Mouse (Mus musculus): ENCODE results near the gene Tmem168.

Tmem168 gene

DNA sequence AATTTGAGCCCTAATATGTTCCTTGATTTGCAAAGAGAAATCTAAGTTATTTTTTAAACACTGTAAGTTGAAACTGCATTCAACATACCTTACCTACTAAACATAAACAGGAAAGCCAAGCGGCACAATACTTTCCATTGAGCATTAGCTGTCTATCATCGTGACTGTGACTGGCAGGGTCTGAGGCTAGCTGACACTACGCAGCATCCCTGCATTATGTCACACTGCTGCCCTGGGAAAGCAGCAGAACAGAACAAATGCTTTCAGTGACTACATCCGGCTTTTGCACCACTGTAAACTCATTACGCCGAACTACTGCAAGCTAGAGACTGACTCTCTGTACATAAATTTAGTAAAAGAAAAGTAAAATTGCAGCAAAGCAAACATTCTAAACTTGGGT, 23.1 kb downstream of the Tmem168 start:
- no peak for DNase-seq

DNA sequence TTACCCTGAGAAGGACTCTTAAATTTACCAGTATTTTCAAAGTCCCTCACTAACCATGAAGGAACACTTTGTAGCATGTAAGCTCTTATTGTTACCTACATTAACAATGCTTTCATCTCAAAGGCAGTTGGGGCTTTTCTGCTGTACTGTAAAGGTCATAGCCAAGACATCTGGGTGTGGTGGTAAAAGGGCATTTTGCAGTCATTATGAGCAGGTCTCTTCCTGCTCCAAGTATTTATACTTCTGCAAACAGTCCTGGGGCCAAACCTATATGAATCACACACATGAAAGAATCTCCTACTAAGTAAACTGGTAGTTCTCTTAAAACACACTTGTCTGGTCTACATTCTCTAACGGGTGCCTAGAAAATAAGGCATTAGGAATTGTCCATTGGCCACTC, 25.8 kb downstream of the Tmem168 start:
- no peak for DNase-seq

DNA sequence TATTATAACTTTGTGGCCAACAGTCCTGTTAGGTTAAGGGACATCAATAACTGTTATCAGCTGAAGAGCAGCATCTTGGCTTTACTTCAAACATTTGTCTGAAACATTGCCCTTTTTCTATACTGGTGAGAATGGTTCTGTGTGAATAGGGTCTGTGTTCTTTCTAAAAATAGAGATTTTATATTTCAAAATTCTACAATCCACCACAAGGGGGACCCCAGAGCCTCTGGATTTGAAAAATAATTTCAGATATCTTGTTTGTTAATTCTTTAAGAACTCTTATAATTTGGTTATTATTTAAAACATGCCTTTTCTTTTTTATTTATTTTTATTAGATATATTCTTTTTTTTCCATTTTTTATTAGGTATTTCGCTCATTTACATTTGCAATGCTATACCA, 42.2 kb downstream of the Tmem168 start:
- no peak for DNase-seq

DNA sequence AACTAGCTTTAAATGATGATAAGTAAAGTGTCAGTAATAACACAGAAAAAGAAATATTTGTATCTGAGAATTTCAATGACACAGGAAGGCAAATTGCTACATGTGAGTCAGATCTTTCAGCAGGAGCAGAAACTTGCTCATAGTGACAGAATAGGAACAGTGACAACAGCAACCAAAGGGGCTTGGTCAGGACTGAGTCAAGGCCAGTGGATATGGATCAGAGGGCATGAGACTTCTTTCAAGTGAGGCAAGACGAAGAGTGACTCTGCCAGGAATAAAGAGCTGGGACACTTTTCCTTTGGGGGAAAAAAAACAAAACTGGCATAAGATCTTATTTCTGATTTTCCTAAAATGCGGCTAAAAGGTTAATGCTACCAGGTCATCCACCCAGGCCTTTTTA, 52.6 kb downstream of the Tmem168 start:
- DNase-seq, result no peak

DNA sequence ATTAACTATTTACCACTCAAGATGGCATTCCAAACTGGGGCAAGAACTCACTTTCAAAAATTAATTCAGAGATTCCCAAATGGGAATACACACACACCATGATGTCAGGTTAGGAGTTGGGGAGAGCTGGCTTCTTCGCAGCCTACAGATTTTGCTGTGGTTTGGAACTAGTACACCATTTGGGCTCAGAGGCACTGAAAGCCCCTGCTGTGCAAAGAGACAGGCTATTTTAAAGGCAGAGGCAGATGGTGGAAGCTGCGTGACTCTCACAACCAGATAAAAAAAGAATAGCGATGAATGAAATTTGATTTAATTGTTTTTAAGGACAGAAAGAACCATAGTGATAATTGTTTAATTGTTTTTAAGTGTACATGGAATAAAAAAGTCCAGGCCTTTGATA, 66.1 kb downstream of the Tmem168 start:
- peak; percentile 42 for DNase-seq

DNA sequence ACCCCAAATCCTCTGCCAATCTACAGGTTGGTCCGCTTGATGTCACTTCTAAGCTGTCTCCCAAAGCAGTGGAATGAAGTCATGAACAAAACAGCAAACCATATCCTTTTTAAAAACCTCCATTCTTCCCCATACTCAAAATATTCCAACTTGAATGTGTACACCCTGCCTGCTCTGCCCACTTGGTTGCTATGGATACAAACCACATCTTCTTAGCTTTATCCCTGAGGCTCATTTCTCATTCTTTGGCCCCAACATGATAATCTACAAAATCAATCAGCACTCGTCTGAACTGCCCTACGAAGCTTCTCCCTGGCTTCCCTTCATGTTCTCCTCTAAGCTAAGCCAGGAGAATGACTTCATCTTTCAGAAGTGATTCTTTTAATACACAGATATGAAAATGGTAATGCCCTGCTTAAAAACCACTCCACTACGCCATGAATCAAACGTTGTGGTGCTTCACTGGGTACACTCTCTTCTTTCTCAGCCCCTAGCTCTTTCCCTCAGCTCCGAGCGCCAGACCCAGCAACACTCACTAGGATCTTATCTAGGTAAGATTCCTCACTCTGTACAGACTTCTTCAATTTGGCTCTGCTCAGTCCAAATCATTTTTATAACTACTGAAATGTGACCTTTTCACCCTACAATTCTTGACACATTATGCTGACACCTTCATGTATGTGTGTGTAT, 70.5 kb downstream of the Tmem168 start:
- no peak for DNase-seq

Data from cerebellum, adult 9-10 months (tissue).